Mouse (Mus musculus) forebrain, embryonic 15.5 days (tissue): ENCODE data around the gene Znrf2. TPM values are rescaled to one million over a fixed set of nuclear protein-coding genes. Genes with fewer than 3 reads are reported as not detected.
"Not testable (repeated sequence)": the region's sequence is repeated elsewhere in the genome, so short reads cannot be mapped to it uniquely, and the experiment has no call there.

Experiments
- ATAC-seq: fragments of 200-750 bp; cut with Nextera tagmentation; replicated peaks from 2 replicates; pipeline ENCODE4 v1.8.0; 2017; ENCODE audit warnings: mild to moderate bottlenecking, moderate TSS enrichment, moderate library complexity
- H3K27ac ChIP-seq: fragments of 300-500 bp; sonication (generic); replicated peaks from 2 replicates; pipeline ENCODE4 v1.5.1; 2015; ENCODE audit warnings: mild to moderate bottlenecking, inconsistent platforms
- H3K27me3 ChIP-seq: fragments of 300-500 bp; sonication (generic); 2 replicates; pipeline ENCODE4 v1.6.1; 2015; ENCODE audit warnings: inconsistent platforms
- H3K36me3 ChIP-seq: fragments of 300-500 bp; sonication (generic); 2 replicates; pipeline ENCODE4 v1.6.1; 2015; ENCODE audit warnings: mild to moderate bottlenecking, inconsistent platforms
- H3K4me1 ChIP-seq: fragments of 300-500 bp; sonication (generic); 2 replicates; pipeline ENCODE4 v1.6.1; 2015; ENCODE audit warnings: inconsistent platforms
- H3K4me2 ChIP-seq: fragments of 300-500 bp; sonication (generic); replicated peaks from 2 replicates; pipeline ENCODE4 v1.6.1; 2015; ENCODE audit warnings: mild to moderate bottlenecking, inconsistent platforms
- H3K4me3 ChIP-seq: fragments of 300-500 bp; sonication (generic); 2 replicates; pipeline ENCODE4 v1.5.1; 2015; ENCODE audit warnings: mild to moderate bottlenecking, inconsistent platforms
- H3K9ac ChIP-seq: fragments of 300-500 bp; sonication (generic); replicated peaks from 2 replicates; pipeline ENCODE4 v1.6.1; 2015; ENCODE audit warnings: mild to moderate bottlenecking, inconsistent platforms
- H3K9me3 ChIP-seq: fragments of 300-500 bp; sonication (generic); 2 replicates; pipeline ENCODE4 v1.6.1; 2016; ENCODE audit warnings: inconsistent platforms
- WGBS: fragments of 180-500 bp; shearing (Covaris S2); methylation state at CpG from one replicate; pipeline ENCODE4 v1.1.7; 2015; ENCODE audit warnings: mixed read lengths; 5-methylcytosine and 5-hydroxymethylcytosine counted together
- polyA plus RNA-seq: library from polyadenylated mRNA; unstranded; fragments of >200 nt; fragmentation: Nextera tagmentation; extraction: Ambion mirVana; gene quantifications from 2 replicates; pipeline ENCODE4 v1.2.1, GENCODE M21; 2015

Znrf2 gene
- polyA plus RNA-seq, 1 experiment from 2014 or later = 22.0 TPM

DNA sequence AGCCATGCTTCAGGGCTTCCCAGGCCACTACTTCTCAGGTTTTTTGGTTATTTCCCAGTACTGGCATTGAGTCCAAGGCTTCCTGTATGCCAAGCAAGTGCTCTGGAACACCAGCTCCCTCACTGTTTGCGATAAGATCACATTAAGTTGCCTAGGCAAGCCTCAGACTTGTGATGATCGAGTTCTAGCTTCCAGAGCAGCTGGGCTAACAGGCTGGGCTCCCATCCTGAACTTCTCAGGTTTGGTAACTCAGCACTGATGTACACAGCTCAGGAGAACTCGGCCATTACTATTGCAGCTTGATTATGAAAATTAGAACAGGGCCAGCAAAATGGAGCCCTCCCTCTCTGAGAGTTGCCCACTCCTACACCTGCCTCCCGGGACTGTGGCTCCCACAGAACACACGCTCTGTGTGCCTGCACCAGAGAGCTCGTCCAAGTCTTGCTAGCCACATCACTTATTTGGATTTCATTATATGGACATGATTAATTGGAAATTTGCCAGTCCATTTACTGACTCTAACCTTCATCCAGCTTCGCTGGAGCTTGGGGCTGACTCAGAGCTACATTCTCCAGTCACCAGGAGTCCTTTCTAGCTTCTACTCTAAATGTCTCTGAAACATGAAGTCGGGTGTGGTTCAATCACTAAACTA, 14.5 kb downstream of the Znrf2 start:
- no peak overlapping the region for H3K4me2 ChIP-seq
- no peak overlapping the region for H3K4me3 ChIP-seq
- H3K27me3 ChIP-seq = no peaks in the 10 kb centered on the region
- no peak for ATAC-seq
- H3K4me1 ChIP-seq = peaks cover 29% of the 10 kb centered on the region
- H3K9ac ChIP-seq = no peak overlapping the region
- no peaks in the 10 kb centered on the region for H3K9me3 ChIP-seq
- H3K36me3 ChIP-seq = no peaks in the 10 kb centered on the region
- no peak overlapping the region for H3K27ac ChIP-seq
- 58% methylated on average over 8 of the region's 8 CpGs for WGBS

DNA sequence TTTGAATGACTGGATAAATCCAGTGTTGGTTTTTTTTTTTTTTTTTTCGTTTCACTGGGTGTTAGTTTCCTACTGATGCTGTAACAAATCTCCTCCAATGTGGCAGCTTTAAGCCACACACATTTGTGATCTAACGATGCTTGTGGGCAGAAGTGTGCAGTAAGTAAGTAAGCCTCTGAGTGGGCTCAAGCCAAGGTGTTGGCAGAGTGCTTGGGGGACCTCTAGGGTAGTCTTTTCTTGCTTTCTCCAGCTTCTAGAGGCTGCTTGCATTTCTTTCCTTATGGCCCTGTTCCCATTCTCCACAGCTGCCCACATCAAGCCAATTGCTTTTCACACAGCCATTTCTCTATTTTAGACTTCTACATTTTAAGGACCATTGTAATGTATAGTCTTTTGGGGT, 16.7 kb downstream of the Znrf2 start:
- Histone ChIP-seq H3K27me3 (no peaks in the 10 kb centered on the region), H3K9me3 (no peaks in the 10 kb centered on the region), H3K4me1 (peaks cover 29% of the 10 kb centered on the region), H3K27ac (no peak overlapping the region), H3K4me2 (no peak overlapping the region), H3K36me3 (no peaks in the 10 kb centered on the region), H3K4me3 (no peak overlapping the region), H3K9ac (no peak overlapping the region)
- ATAC-seq = no peak
- 44% methylated on average over 2 of the region's 2 CpGs for WGBS

DNA sequence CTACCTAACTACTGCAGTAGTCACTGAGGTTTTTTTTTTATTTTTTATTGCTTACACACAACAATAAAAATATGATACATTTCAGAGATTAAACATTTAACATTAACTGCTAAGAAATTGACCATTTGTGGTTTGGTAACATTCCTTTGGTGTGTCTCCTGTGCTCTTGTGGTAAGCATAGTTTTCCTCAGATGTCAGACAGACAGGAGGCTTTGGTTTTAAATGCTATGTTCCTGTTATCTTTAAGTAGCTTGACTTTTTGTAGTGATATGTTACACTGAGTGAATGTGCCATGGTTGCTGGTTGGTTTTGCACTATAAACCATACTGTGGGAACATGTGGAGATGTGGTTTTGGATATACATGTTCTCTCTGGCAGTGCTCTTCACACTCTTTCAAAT, 19.9 kb downstream of the Znrf2 start:
- H3K27ac ChIP-seq = no peak overlapping the region
- H3K9ac ChIP-seq = no peak overlapping the region
- H3K4me2 ChIP-seq = no peak overlapping the region
- H3K9me3 ChIP-seq = 0 out of 2 replicates have a peak, but pooled peaks cover 5% of the 10 kb centered on the region
- no peaks in the 10 kb centered on the region for H3K27me3 ChIP-seq
- H3K4me3 ChIP-seq = no peak overlapping the region
- ATAC-seq = no peak
- H3K4me1 ChIP-seq = peaks cover 4% of the 10 kb centered on the region
- no peaks in the 10 kb centered on the region for H3K36me3 ChIP-seq

- no peaks in the 10 kb centered on the region for H3K27me3 ChIP-seq
- 0 out of 2 replicates have a peak, but pooled peaks cover 5% of the 10 kb centered on the region for H3K9me3 ChIP-seq
- no peak overlapping the region for H3K27ac ChIP-seq
- no peaks in the 10 kb centered on the region for H3K36me3 ChIP-seq
- no peak overlapping the region for H3K9ac ChIP-seq
- H3K4me3 ChIP-seq = no peak overlapping the region
- no peak for ATAC-seq
- no peak overlapping the region for H3K4me2 ChIP-seq
- no peaks in the 10 kb centered on the region for H3K4me1 ChIP-seq
These were observed 24.7 kb downstream of the Znrf2 start for GRCm38 (mm10) chr6:54841399-54841798.

- H3K9me3 ChIP-seq = 0 out of 2 replicates have a peak, but pooled peaks cover 5% of the 10 kb centered on the region
- WGBS = 2% methylated on average over 1 of the region's 1 CpGs
- no peak overlapping the region for H3K4me3 ChIP-seq
- no peak overlapping the region for H3K9ac ChIP-seq
- H3K27ac ChIP-seq = no peak overlapping the region
- ATAC-seq = no peak
- H3K27me3 ChIP-seq = no peaks in the 10 kb centered on the region
- H3K4me2 ChIP-seq = no peak overlapping the region
- no peaks in the 10 kb centered on the region for H3K36me3 ChIP-seq
- no peaks in the 10 kb centered on the region for H3K4me1 ChIP-seq
These were observed 25.3 kb downstream of the Znrf2 start for GRCm38 (mm10) chr6:54842041-54842440.

DNA sequence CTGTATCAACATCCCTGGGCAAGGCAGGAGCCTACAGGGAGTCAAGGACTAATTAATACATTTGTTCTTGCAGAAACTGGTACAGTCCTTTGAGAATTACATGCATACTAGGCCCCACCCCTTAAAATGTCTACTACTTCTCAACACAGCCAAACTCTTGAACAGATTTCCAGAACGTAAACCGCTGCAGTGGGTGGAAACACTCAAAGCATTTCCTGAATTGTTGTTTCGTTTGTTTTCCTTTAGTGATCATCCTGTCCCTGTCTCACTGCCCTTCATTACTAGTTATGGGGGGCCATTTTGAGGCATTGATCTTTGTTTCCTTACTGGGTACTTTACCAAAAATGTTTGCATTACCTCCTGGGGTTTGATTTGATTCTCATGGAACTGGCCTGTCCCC, 31.8 kb downstream of the Znrf2 start:
- ATAC-seq = no peak
- no peaks in the 10 kb centered on the region for H3K9me3 ChIP-seq
- no peaks in the 10 kb centered on the region for H3K36me3 ChIP-seq
- peaks cover 20% of the 10 kb centered on the region for H3K4me1 ChIP-seq
- H3K27ac ChIP-seq = no peak overlapping the region
- no peak overlapping the region for H3K9ac ChIP-seq
- 88% methylated on average over 3 of the region's 3 CpGs for WGBS
- no peak overlapping the region for H3K4me2 ChIP-seq
- H3K4me3 ChIP-seq = no peak overlapping the region
- no peaks in the 10 kb centered on the region for H3K27me3 ChIP-seq

- no peaks in the 10 kb centered on the region for H3K27me3 ChIP-seq
- no peaks in the 10 kb centered on the region for H3K9me3 ChIP-seq
- H3K9ac ChIP-seq = no peak overlapping the region
- ATAC-seq = no peak
- H3K27ac ChIP-seq = no peak overlapping the region
- H3K4me2 ChIP-seq = no peak overlapping the region
- WGBS = 46% methylated on average over 4 of the region's 4 CpGs
- peaks cover 20% of the 10 kb centered on the region for H3K4me1 ChIP-seq
- no peaks in the 10 kb centered on the region for H3K36me3 ChIP-seq
- no peak overlapping the region for H3K4me3 ChIP-seq
These were observed 32.8 kb downstream of the Znrf2 start for GRCm38 (mm10) chr6:54849179-54850156.

DNA sequence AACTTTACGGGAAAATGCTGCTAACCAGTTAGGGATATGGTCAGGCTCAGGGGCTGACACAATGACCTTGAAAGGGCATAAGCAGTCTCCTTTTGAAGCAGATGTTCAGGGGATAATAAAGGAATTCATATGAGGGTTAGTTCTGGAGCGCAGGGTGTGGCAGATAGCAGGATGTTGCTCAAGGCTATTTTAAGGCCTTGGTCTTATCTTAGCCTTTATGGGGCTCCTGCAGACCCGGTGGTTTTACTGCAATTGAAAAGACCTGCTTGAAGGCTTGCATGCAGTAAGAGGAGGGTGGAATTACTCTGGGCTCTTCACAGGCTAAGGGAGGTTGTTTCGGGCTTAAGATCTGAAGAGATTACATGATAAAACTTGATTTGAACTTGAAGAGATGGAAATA, 35.1 kb downstream of the Znrf2 start:
- H3K4me3 ChIP-seq = no peak overlapping the region
- WGBS = 65% methylated on average over 4 of the region's 4 CpGs

DNA sequence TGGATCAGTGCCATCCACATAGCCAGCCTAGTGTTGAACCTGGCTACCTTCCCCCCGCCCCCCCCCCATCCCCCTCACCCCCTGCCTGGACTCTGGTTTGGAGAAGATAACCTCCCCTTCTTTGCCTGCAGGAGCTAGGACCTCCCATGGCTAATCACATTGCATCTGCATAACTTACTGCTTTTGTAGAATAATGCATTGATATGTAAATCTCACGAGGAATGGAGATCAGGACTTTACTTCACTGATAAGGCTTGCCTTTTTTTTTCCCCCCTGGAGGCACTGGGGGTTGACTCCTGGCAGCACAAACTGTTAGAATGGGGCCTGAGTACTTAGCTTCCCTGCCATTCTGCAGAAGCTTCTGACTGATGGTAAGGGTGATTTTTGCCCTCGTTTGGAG, 36.0 kb downstream of the Znrf2 start:
- Histone ChIP-seq H3K9ac (no peak overlapping the region), H3K9me3 (no peaks in the 10 kb centered on the region), H3K36me3 (no peaks in the 10 kb centered on the region), H3K4me2 (no peak overlapping the region), H3K4me1 (peaks cover 20% of the 10 kb centered on the region), H3K27me3 (no peaks in the 10 kb centered on the region), H3K27ac (no peak overlapping the region), H3K4me3 (no peak overlapping the region)
- ATAC-seq = no peak
- WGBS = 4% methylated on average over 3 of the region's 3 CpGs

More for the DNA sequence above, 35.1 kb downstream of the Znrf2 start:
- no peak overlapping the region for H3K27ac ChIP-seq
- no peaks in the 10 kb centered on the region for H3K9me3 ChIP-seq
- H3K27me3 ChIP-seq = no peaks in the 10 kb centered on the region
- H3K9ac ChIP-seq = no peak overlapping the region
- no peaks in the 10 kb centered on the region for H3K36me3 ChIP-seq
- no peak for ATAC-seq
- no peak overlapping the region for H3K4me2 ChIP-seq
- H3K4me1 ChIP-seq = peaks cover 20% of the 10 kb centered on the region

DNA sequence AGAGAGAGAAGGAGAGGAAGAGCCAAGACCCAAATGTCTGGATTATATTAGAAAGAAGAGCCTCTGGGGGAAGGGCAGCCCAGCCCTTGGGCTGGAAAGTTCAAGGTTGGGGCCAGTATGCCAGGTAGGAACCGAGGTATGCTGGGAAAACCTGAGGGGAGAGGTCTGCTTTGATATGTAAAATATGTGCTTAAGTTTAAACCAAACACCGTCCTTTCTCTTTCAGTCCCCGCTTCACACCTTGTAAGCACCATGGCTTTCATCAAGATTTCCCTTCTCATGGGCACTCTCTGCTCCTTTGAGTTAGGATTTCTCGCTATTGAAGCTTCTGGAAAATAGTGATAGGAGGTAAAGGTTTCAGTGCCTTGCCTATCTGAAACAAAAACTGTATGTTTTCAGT, 38.1 kb downstream of the Znrf2 start:
- H3K4me1 ChIP-seq = peaks cover 20% of the 10 kb centered on the region
- H3K9ac ChIP-seq = no peak overlapping the region
- H3K4me2 ChIP-seq = no peak overlapping the region
- WGBS = 48% methylated on average over 4 of the region's 4 CpGs
- ATAC-seq = no peak
- no peak overlapping the region for H3K4me3 ChIP-seq
- H3K27ac ChIP-seq = no peak overlapping the region
- H3K36me3 ChIP-seq = no peaks in the 10 kb centered on the region
- no peaks in the 10 kb centered on the region for H3K9me3 ChIP-seq
- no peaks in the 10 kb centered on the region for H3K27me3 ChIP-seq

DNA sequence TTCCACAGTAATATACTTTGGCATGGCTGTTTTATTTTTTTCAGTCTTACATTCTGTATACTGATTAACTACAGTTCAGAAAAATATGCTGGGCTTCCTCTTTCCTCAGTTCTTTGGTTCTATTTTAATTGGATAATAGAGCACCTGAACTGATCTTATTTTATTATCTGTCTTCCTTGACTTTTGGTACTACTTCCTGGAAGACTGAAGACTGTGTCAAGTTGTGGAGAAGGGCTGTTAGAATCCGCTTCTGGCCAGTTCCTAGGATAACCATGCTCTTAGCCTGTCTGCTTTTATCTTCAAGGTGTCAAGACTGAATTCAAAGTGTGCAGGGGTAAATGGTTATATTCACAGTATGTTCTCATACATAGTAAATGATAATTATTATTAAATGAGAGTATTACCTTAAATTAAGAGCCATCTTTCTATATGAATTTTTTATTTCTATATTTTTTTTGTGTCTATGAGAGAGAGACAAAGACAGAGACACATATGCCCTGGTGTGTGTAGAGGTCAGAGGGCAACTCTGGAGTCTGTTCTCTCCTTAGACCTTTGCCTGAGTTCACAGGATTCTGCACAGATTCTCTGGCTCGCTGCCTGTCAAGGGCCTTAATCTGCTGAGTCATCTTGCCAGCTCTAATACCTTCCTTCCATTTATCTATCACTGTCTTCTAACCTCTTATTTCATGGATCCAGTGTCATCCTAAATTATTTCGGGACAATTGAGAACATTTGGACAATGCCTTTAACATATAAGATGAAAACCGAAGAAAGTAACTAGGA, 39.3 kb downstream of the Znrf2 start:
- Histone ChIP-seq H3K9me3 (no peaks in the 10 kb centered on the region), H3K27me3 (no peaks in the 10 kb centered on the region), H3K36me3 (no peaks in the 10 kb centered on the region), H3K9ac (no peak overlapping the region), H3K4me2 (no peak overlapping the region), H3K27ac (no peak overlapping the region), H3K4me3 (no peak overlapping the region), H3K4me1 (peaks cover 20% of the 10 kb centered on the region)
- 81% methylated on average over 4 of the region's 4 CpGs for WGBS
- no peak for ATAC-seq

DNA sequence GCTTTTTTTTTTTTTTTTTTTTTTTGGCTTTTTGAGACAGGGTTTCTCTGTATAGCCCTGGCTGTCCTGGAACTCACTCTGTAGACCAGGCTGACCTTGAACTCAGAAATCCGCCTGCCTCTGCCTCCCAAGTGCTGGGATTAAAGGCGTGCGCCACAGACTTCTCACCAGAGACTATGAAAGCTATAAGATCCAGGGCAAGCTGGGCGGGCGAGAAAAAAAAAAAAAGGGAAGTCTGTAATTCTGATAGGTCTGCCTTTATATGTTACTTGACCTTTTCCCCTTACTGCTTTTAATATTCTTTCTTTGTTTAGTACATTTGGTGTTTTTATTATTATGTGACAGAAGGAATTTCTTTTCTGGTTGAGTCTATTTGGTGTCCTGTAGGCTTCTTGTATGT, 42.4 kb downstream of the Znrf2 start:
- not testable (repeated sequence) for H3K4me3 ChIP-seq, ATAC-seq, H3K4me2 ChIP-seq, H3K27ac ChIP-seq, H3K9ac ChIP-seq, H3K36me3 ChIP-seq, H3K27me3 ChIP-seq, H3K4me1 ChIP-seq, H3K9me3 ChIP-seq
- 96% methylated on average over 5 of the region's 5 CpGs for WGBS
